Mouse (Mus musculus): ENCODE measurements around the gene Pus3. TPM values are rescaled to one million over a fixed set of nuclear protein-coding genes. Genes with fewer than 3 reads are reported as not detected.

The Pus3 gene
- polyA plus RNA-seq, 1 experiment = 4.2 TPM

GRCm38 (mm10) chr9:35520631-35521348 lies 37.6 kb upstream of the Pus3 start:
- Histone ChIP-seq H3K4me3 (no peak overlapping the region), H3K4me2 (ENCODE audit: low read depth) (no peak overlapping the region), H3ac (ENCODE audit: control insufficient read depth, insufficient read length) (no peak overlapping the region), H3K27me3 (ENCODE audit: control insufficient read depth, insufficient read depth, insufficient read length) (no peaks in the 10 kb centered on the region), H3K36me3 (ENCODE audit: control insufficient read depth, insufficient read depth) (no peaks in the 10 kb centered on the region), H3K79me2 (ENCODE audit: control insufficient read depth, insufficient read depth) (no peaks in the 10 kb centered on the region)
- TF ChIP-seq MAX (IDR thresholded peaks at IDR 0.05; ENCODE audit: low read depth) = no peak
- no peak for TF ChIP-seq POLR2AphosphoS2 (IDR thresholded peaks at IDR 0.05; ENCODE audit: insufficient read length, low read depth)
- TF ChIP-seq TCF3 (IDR thresholded peaks at IDR 0.05; ENCODE audit: insufficient read length, low read depth) = no peak
- TF ChIP-seq TCF12 (IDR thresholded peaks at IDR 0.05; ENCODE audit: insufficient read depth, poor library complexity, severe bottlenecking) = no peak
- TF ChIP-seq SRF (IDR thresholded peaks at IDR 0.05; ENCODE audit: control insufficient read depth, insufficient read length, low read depth) = no peak
- no peak for TF ChIP-seq USF1 (IDR thresholded peaks at IDR 0.05; ENCODE audit: low read depth)
- no peak for TF ChIP-seq MYOD1 (IDR thresholded peaks at IDR 0.05; ENCODE audit: control insufficient read depth in 1 of 3, insufficient read length in 2 of 3, low read depth in 2 of 3)
- no peak for TF ChIP-seq E2F4 (IDR thresholded peaks at IDR 0.05; ENCODE audit: insufficient read depth)
- no peak for TF ChIP-seq MYOG (IDR thresholded peaks at IDR 0.05; ENCODE audit: control insufficient read depth in 1 of 3, insufficient read depth in 1 of 3, insufficient read length in 2 of 3, low read depth in 2 of 3)
- no peak for TF ChIP-seq REST (IDR thresholded peaks at IDR 0.05; ENCODE audit: insufficient read depth, insufficient read length)
- TF ChIP-seq POLR2A (IDR thresholded peaks at IDR 0.05; ENCODE audit: insufficient read length, low read depth) = no peak
- TF ChIP-seq CEBPB (IDR thresholded peaks at IDR 0.05; ENCODE audit: insufficient read depth, poor library complexity, severe bottlenecking) = no peak

GRCm38 (mm10) chr9:35522241-35522640 lies 36.2 kb upstream of the Pus3 start:
- no peak for TF ChIP-seq SRF (IDR thresholded peaks at IDR 0.05; ENCODE audit: control insufficient read depth, insufficient read length, low read depth)
- TF ChIP-seq CEBPB (IDR thresholded peaks at IDR 0.05; ENCODE audit: insufficient read depth, poor library complexity, severe bottlenecking) = no peak
- no peak for TF ChIP-seq TCF3 (IDR thresholded peaks at IDR 0.05; ENCODE audit: insufficient read length, low read depth)
- H3K4me3 ChIP-seq = no peak overlapping the region
- no peak overlapping the region for H3ac ChIP-seq (ENCODE audit: control insufficient read depth, insufficient read length)
- H3K4me2 ChIP-seq (ENCODE audit: low read depth) = no peak overlapping the region
- H3K27me3 ChIP-seq (ENCODE audit: control insufficient read depth, insufficient read depth, insufficient read length) = no peaks in the 10 kb centered on the region
- H3K36me3 ChIP-seq (ENCODE audit: control insufficient read depth, insufficient read depth) = no peaks in the 10 kb centered on the region
- H3K79me2 ChIP-seq (ENCODE audit: control insufficient read depth, insufficient read depth) = no peaks in the 10 kb centered on the region

- TF ChIP-seq MYOD1 (IDR thresholded peaks at IDR 0.05; ENCODE audit: control insufficient read depth in 1 of 3, insufficient read length in 2 of 3, low read depth in 2 of 3) (no peak), MYOG (IDR thresholded peaks at IDR 0.05; ENCODE audit: control insufficient read depth in 1 of 3, insufficient read depth in 1 of 3, insufficient read length in 2 of 3, low read depth in 2 of 3) (no peak), REST (IDR thresholded peaks at IDR 0.05; ENCODE audit: insufficient read depth, insufficient read length) (no peak), USF1 (IDR thresholded peaks at IDR 0.05; ENCODE audit: low read depth) (no peak), CEBPB (IDR thresholded peaks at IDR 0.05; ENCODE audit: insufficient read depth, poor library complexity, severe bottlenecking) (no peak), POLR2AphosphoS2 (IDR thresholded peaks at IDR 0.05; ENCODE audit: insufficient read length, low read depth) (no peak), POLR2A (IDR thresholded peaks at IDR 0.05; ENCODE audit: insufficient read length, low read depth) (no peak), TCF12 (IDR thresholded peaks at IDR 0.05; ENCODE audit: insufficient read depth, poor library complexity, severe bottlenecking) (no peak), E2F4 (IDR thresholded peaks at IDR 0.05; ENCODE audit: insufficient read depth) (no peak), MAX (IDR thresholded peaks at IDR 0.05; ENCODE audit: low read depth) (no peak), TCF3 (IDR thresholded peaks at IDR 0.05; ENCODE audit: insufficient read length, low read depth) (no peak)
- Histone ChIP-seq H3K4me3 (no peak overlapping the region), H3K4me2 (ENCODE audit: low read depth) (no peak overlapping the region), H3ac (ENCODE audit: control insufficient read depth, insufficient read length) (no peak overlapping the region), H3K27me3 (ENCODE audit: control insufficient read depth, insufficient read depth, insufficient read length) (no peaks in the 10 kb centered on the region), H3K36me3 (ENCODE audit: control insufficient read depth, insufficient read depth) (no peaks in the 10 kb centered on the region), H3K79me2 (ENCODE audit: control insufficient read depth, insufficient read depth) (no peaks in the 10 kb centered on the region)
These were observed 35.4 kb upstream of the Pus3 start for GRCm38 (mm10) chr9:35522821-35523515.

- TF ChIP-seq MYOD1 (IDR thresholded peaks at IDR 0.05; ENCODE audit: control insufficient read depth in 1 of 3, insufficient read length in 2 of 3, low read depth in 2 of 3) (no peak), USF1 (IDR thresholded peaks at IDR 0.05; ENCODE audit: low read depth) (no peak), TCF12 (IDR thresholded peaks at IDR 0.05; ENCODE audit: insufficient read depth, poor library complexity, severe bottlenecking) (no peak), REST (IDR thresholded peaks at IDR 0.05; ENCODE audit: insufficient read depth, insufficient read length) (no peak), E2F4 (IDR thresholded peaks at IDR 0.05; ENCODE audit: insufficient read depth) (no peak), MAX (IDR thresholded peaks at IDR 0.05; ENCODE audit: low read depth) (no peak)
- Histone ChIP-seq H3K79me2 (ENCODE audit: control insufficient read depth, insufficient read depth) (no peaks in the 10 kb centered on the region), H3ac (ENCODE audit: control insufficient read depth, insufficient read length) (no peak overlapping the region), H3K4me3 (no peak overlapping the region), H3K4me2 (ENCODE audit: low read depth) (no peak overlapping the region), H3K27me3 (ENCODE audit: control insufficient read depth, insufficient read depth, insufficient read length) (no peaks in the 10 kb centered on the region), H3K36me3 (ENCODE audit: control insufficient read depth, insufficient read depth) (no peaks in the 10 kb centered on the region)
These were observed 34.9 kb upstream of the Pus3 start for GRCm38 (mm10) chr9:35523541-35523940.

- no peak overlapping the region for H3K4me2 ChIP-seq (ENCODE audit: low read depth)
- H3K79me2 ChIP-seq (ENCODE audit: control insufficient read depth, insufficient read depth) = no peaks in the 10 kb centered on the region
- H3K27me3 ChIP-seq (ENCODE audit: control insufficient read depth, insufficient read depth, insufficient read length) = no peaks in the 10 kb centered on the region
- no peak overlapping the region for H3ac ChIP-seq (ENCODE audit: control insufficient read depth, insufficient read length)
- TF ChIP-seq MAX (IDR thresholded peaks at IDR 0.05; ENCODE audit: low read depth) = no peak
- no peak for TF ChIP-seq TCF3 (IDR thresholded peaks at IDR 0.05; ENCODE audit: insufficient read length, low read depth)
- TF ChIP-seq REST (IDR thresholded peaks at IDR 0.05; ENCODE audit: insufficient read depth, insufficient read length) = no peak
- no peak for TF ChIP-seq E2F4 (IDR thresholded peaks at IDR 0.05; ENCODE audit: insufficient read depth)
- no peak for TF ChIP-seq POLR2AphosphoS2 (IDR thresholded peaks at IDR 0.05; ENCODE audit: insufficient read length, low read depth)
- no peak for TF ChIP-seq SRF (IDR thresholded peaks at IDR 0.05; ENCODE audit: control insufficient read depth, insufficient read length, low read depth)
- TF ChIP-seq USF1 (IDR thresholded peaks at IDR 0.05; ENCODE audit: low read depth) = no peak
- TF ChIP-seq CEBPB (IDR thresholded peaks at IDR 0.05; ENCODE audit: insufficient read depth, poor library complexity, severe bottlenecking) = no peak
- no peak for TF ChIP-seq POLR2A (IDR thresholded peaks at IDR 0.05; ENCODE audit: insufficient read length, low read depth)
- TF ChIP-seq MYOG (IDR thresholded peaks at IDR 0.05; ENCODE audit: control insufficient read depth in 1 of 3, insufficient read depth in 1 of 3, insufficient read length in 2 of 3, low read depth in 2 of 3) = no peak
- TF ChIP-seq MYOD1 (IDR thresholded peaks at IDR 0.05; ENCODE audit: control insufficient read depth in 1 of 3, insufficient read length in 2 of 3, low read depth in 2 of 3) = no peak
- TF ChIP-seq TCF12 (IDR thresholded peaks at IDR 0.05; ENCODE audit: insufficient read depth, poor library complexity, severe bottlenecking) = no peak
- no peak overlapping the region for H3K4me3 ChIP-seq
- H3K36me3 ChIP-seq (ENCODE audit: control insufficient read depth, insufficient read depth) = no peaks in the 10 kb centered on the region
These were observed 34.4 kb upstream of the Pus3 start for GRCm38 (mm10) chr9:35523941-35524411.

Data from myocyte (in vitro differentiated cells).